Mouse (Mus musculus) forebrain, postnatal 0 days (tissue): ENCODE results near the gene Tead3. TPM values are rescaled to one million over a fixed set of nuclear protein-coding genes. Genes with fewer than 3 reads are reported as not detected.
"Not testable (repeated sequence)": the region's sequence is repeated elsewhere in the genome, so short reads cannot be mapped to it uniquely, and the experiment has no call there.

Experiments
- ATAC-seq: fragments of 200-750 bp; cut with Nextera tagmentation; 2 replicates; pipeline ENCODE4 v1.8.0; 2017; ENCODE audit warnings: mild to moderate bottlenecking, moderate library complexity
- DNase-seq: peaks from one replicate; pipeline ENCODE4 v3.0.0-alpha.2; 2015
- H3K27ac ChIP-seq: fragments of 300-500 bp; sonication (generic); 2 replicates; pipeline ENCODE4 v1.5.1; 2014; ENCODE audit warnings: low read depth, mild to moderate bottlenecking, antibody characterized with exemption, low read length, moderate library complexity, mixed read lengths
- H3K27me3 ChIP-seq: fragments of 300-500 bp; sonication (generic); 2 replicates; pipeline ENCODE4 v1.6.1; 2014; ENCODE audit warnings: mild to moderate bottlenecking, low read length, mixed read lengths; ENCODE audit not compliant: insufficient read depth
- H3K36me3 ChIP-seq: fragments of 300-500 bp; sonication (generic); 2 replicates; pipeline ENCODE4 v1.6.1; 2014; ENCODE audit warnings: mild to moderate bottlenecking, moderate library complexity; ENCODE audit not compliant: insufficient read depth
- H3K4me1 ChIP-seq: fragments of 300-500 bp; sonication (generic); 2 replicates; pipeline ENCODE4 v1.6.1; 2014; ENCODE audit warnings: antibody characterized with exemption; ENCODE audit not compliant: insufficient read depth
- H3K4me2 ChIP-seq: fragments of 300-500 bp; sonication (generic); 2 replicates; pipeline ENCODE4 v1.6.1; 2014; ENCODE audit warnings: low read depth, mild to moderate bottlenecking, moderate library complexity
- H3K4me3 ChIP-seq: fragments of 300-500 bp; sonication (generic); 2 replicates; pipeline ENCODE4 v1.5.1; 2014; ENCODE audit warnings: low read depth, low read length, mixed read lengths
- H3K9ac ChIP-seq: fragments of 300-500 bp; sonication (generic); 2 replicates; pipeline ENCODE4 v1.6.1; 2014; ENCODE audit warnings: mild to moderate bottlenecking
- H3K9me3 ChIP-seq: fragments of 300-500 bp; sonication (generic); 2 replicates; pipeline ENCODE4 v1.6.1; 2016; ENCODE audit warnings: low read length
- CTCF ChIP-seq: sonication (generic); IDR thresholded peaks from 2 replicates; pipeline ENCODE4 v1.5.1; 2016; ENCODE audit warnings: antibody characterized with exemption, control low read depth, low read depth
- WGBS: fragments of 180-500 bp; shearing (Covaris S2); extraction: QIAGEN DNeasy Blood & Tissue Kit; methylation state at CpG from one replicate; pipeline ENCODE4 v1.1.7; 2014; 5-methylcytosine and 5-hydroxymethylcytosine counted together
- polyA plus RNA-seq: library from polyadenylated mRNA; unstranded; fragments of >200 nt; fragmentation: Nextera tagmentation; extraction: Ambion mirVana; gene quantifications from 2 replicates; pipeline ENCODE4 v1.2.1, GENCODE M21; 2015
- total RNA-seq: library from RNA; depleted of rRNA; stranded (reverse); fragments of >200 nt; gene quantifications from 2 replicates; pipeline ENCODE4 v1.2.3, GENCODE M21; 2014

Tead3 gene
- total and polyA plus RNA-seq, 2 experiments from 2014 or later, result 1.4 to 4.5 TPM

DNA sequence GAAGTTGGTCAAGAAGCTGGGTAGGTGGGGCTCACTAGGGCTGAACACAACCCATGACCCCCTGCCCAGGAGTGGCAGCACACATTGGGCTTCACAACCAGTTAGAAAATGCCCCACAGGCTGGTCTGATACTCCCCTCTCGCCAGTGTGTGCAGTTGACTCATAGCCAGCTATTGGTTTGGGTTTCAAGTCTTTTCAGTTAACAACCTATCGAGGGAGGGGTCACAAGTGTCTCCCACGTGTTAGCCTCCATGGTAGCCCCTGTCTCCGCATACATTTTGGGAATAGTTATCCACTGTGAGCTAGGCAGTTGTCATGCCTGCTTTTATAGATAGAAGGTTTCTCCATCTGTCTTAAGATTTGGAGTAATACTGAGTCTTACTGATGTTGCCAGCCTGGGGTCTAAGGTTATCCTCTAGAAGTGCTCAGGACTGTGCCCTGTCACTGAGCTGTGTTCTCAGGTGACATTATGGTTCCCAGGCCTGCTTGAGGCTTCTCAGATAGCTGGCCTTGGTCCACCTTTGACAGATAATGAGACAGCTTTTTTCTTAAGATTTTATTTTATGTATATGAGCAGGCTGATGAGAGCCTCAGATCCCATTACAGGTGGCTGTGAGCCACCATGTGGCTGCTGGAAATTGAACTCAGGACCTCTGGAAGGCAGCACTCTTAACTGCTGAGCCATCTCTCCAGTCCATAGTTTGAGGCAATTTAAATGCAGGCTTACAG lies 20.9 kb downstream of the Tead3 start:
- ATAC-seq (no peak), DNase-seq (no peak)
- Histone ChIP-seq H3K4me2 (peak overlapping the region; percentile 79), H3K27ac (peak overlapping the region; percentile 95), H3K9me3 (no peaks in the 10 kb centered on the region), H3K36me3 (peaks cover 18% of the 10 kb centered on the region), H3K27me3 (no peaks in the 10 kb centered on the region), H3K4me3 (peak overlapping the region; percentile 59), H3K9ac (peak overlapping the region; percentile 93), H3K4me1 (peaks cover 14% of the 10 kb centered on the region)
- WGBS, result 9% methylated on average over 4 of the region's 4 CpGs
- no peak for TF ChIP-seq CTCF

DNA sequence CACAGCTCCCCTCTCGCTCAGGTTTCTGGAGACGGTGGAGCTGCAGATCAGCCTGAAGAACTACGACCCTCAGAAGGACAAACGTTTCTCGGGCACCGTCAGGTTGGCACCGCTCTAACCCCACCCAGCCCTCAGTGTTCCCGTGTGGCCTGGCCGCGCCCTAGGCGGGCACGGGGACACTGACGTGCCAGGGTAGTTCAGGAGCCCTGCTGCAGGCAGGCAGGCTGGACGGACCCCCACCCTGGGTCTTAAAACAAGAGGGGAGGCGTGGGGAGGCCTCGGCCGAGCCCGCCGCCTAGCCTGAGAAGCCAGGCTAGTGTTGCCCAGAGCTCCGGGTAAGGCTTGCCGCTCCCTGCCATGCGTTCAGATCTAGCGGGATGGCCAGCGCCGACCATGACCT lies 21.7 kb downstream of the Tead3 start:
- Histone ChIP-seq H3K4me3 (peak overlapping the region; percentile 59), H3K4me1 (peaks cover 14% of the 10 kb centered on the region), H3K9me3 (no peaks in the 10 kb centered on the region), H3K9ac (peak overlapping the region; percentile 93), H3K4me2 (peak overlapping the region; percentile 79), H3K27ac (peak overlapping the region; percentile 95), H3K27me3 (no peaks in the 10 kb centered on the region), H3K36me3 (peaks cover 18% of the 10 kb centered on the region)
- no peak for TF ChIP-seq CTCF
- no peak for ATAC-seq
- 1% methylated on average over 25 of the region's 25 CpGs for WGBS
- DNase-seq, result no peak

GRCm38 (mm10) chr17:28328366-28328928 lies 22.2 kb downstream of the Tead3 start, which contains the start of gene Rpl10a:
Gene Rpl10a (plus strand): TSS chr17:28328471.
- WGBS, result 3% methylated on average over 67 of the region's 67 CpGs
- peak within 1 kb of the TSS; percentile 93 for H3K9ac ChIP-seq
- H3K4me3 ChIP-seq, result peak within 1 kb of the TSS; percentile 59
- no peaks in the 10 kb centered on the region for H3K27me3 ChIP-seq
- peak; percentile 92 for TF ChIP-seq CTCF
- H3K4me1 ChIP-seq, result peaks cover 14% of the 10 kb centered on the region
- H3K4me2 ChIP-seq, result peak within 1 kb of the TSS; percentile 79
- peak within 1 kb of the TSS; percentile 95 for H3K27ac ChIP-seq
- peak; percentile 99 for DNase-seq
- ATAC-seq, result peak; percentile 95
- H3K9me3 ChIP-seq, result no peaks in the 10 kb centered on the region
- H3K36me3 ChIP-seq, result peaks cover 18% of the 10 kb centered on the region

GRCm38 (mm10) chr17:28327673-28328325 lies 22.8 kb downstream of the Tead3 start:
- Histone ChIP-seq H3K9me3 (no peaks in the 10 kb centered on the region), H3K27ac (peak overlapping the region; percentile 95), H3K27me3 (no peaks in the 10 kb centered on the region), H3K4me3 (peak overlapping the region; percentile 59), H3K4me1 (peaks cover 14% of the 10 kb centered on the region), H3K36me3 (peaks cover 18% of the 10 kb centered on the region), H3K4me2 (peak overlapping the region; percentile 79), H3K9ac (peak overlapping the region; percentile 93)
- ATAC-seq, result peak; percentile 33
- DNase-seq, result peak; percentile 45
- 12% methylated on average over 22 of the region's 22 CpGs for WGBS
- TF ChIP-seq CTCF, result no peak

DNA sequence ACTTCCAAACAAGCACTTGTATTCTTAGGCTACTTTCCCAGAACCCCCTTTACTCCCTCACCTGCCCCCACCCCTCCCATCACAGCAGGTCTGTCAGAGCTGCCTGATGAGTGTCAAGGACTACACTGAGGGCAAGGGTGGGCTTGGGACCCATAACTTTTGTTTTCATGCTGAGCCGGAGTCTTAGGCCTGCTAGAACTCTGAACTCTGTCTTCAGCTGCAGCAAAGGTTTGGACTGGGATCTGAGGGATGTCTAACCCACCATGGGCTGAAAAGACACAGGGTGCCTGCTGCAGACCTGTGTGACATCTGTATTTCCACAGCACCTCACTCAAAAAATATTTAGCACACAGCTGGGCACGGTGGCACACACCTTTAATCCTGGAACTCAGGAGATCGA lies 23.7 kb downstream of the Tead3 start:
- 85% methylated on average over 3 of the region's 3 CpGs for WGBS
- Histone ChIP-seq H3K4me2 (no peak overlapping the region), H3K9ac (no peak overlapping the region), H3K4me1 (peaks cover 14% of the 10 kb centered on the region), H3K27ac (no peak overlapping the region), H3K36me3 (peaks cover 25% of the 10 kb centered on the region), H3K4me3 (no peak overlapping the region), H3K9me3 (no peaks in the 10 kb centered on the region), H3K27me3 (no peaks in the 10 kb centered on the region)
- ATAC-seq, result no peak
- no peak for DNase-seq
- TF ChIP-seq CTCF, result no peak

DNA sequence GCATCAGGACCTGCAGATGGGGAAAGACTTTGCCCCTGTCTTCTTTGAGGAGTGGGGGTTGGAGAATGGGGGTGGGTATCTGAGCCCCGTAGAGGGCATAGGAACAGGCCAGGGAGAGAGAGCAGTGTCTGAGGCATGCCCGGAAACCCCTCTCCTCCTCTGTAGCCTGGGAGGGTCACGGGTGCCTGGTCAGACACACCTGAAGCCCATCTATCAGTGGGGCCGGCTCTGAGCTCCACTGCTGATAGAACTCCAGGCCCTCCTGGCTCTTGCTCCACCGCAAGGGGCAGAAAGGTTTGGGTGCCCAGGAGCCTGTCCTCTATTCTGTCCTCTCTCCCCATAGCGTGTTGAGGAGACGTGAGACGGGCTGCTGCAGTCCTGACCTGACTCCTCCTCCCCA lies 24.9 kb downstream of the Tead3 start:
- Histone ChIP-seq H3K4me1 (peaks cover 14% of the 10 kb centered on the region), H3K27ac (no peak overlapping the region), H3K9ac (no peak overlapping the region), H3K36me3 (peaks cover 24% of the 10 kb centered on the region), H3K4me3 (no peak overlapping the region), H3K9me3 (no peaks in the 10 kb centered on the region), H3K4me2 (no peak overlapping the region), H3K27me3 (no peaks in the 10 kb centered on the region)
- ATAC-seq, result no peak
- no peak for TF ChIP-seq CTCF
- 97% methylated on average over 8 of the region's 8 CpGs for WGBS
- no peak for DNase-seq

DNA sequence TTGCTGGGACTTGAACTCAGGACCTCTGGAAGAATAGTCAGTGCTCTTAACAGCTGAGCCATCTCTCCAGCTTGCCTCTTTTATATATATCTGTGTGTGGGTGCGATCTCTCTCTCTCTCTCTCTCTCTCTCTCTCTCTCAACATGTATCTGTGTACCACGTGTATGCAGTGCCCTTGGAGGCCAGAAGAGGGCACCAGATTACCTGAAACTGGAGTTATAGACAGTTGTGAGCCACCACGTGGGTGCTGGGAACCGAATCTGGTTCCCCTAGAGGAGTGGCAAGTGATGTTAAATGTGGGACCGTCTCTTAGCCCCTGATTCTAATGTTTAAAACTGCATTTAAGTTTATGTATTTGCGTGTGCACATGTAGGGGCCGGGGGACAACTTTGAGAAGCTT lies 26.2 kb downstream of the Tead3 start:
- 92% methylated on average over 7 of the region's 7 CpGs for WGBS
- not testable (repeated sequence) for H3K27me3 ChIP-seq

More for the DNA sequence above, 26.2 kb downstream of the Tead3 start:
- not testable (repeated sequence) for H3K4me2 ChIP-seq, H3K27ac ChIP-seq, H3K9ac ChIP-seq, H3K4me1 ChIP-seq, H3K9me3 ChIP-seq, H3K4me3 ChIP-seq, DNase-seq, ATAC-seq
- 0 out of 2 replicates have a peak, but pooled peaks have one; percentile 28 for TF ChIP-seq CTCF
- peaks cover 16% of the 10 kb centered on the region for H3K36me3 ChIP-seq
